In the genomic region with DNA sequence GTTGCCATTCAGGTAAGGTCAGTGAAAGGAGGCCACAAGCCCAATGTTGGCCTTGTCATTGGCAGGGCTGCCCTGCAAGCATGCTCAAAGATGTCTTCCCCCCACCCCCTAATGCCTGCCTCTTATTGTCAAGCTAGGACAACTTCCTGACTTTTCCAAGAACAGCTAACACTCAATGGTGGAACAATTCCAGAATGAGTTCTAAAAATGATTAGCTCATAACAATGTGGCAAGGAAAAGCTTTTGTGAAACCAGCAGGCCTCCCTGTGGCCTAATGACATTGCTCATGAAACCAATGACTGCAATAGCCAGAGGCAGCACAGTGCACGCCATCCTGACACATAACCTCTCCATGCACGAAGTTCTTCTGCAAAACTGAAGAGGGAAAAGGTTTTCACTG, we compare ENCODE assay signal across 20 mouse cellular contexts.
DNase-seq lines count a peak whose midpoint lies in the region; ATAC-seq lines count a peak whose summit lies in the region.
"Had no signal": no experiment of that assay in that cellular context is flagged by ENCODE, and none has a peak within 500 bp of the region (broad histone marks: within the 10 kb centered on the region; RNA-seq: fewer than 3 reads in every experiment).

No protein-coding gene starts in this region.

- H3K27me3 ChIP-seq in kidney, embryonic 14.5 days (ENCODE audit: control insufficient read depth, insufficient read depth, low read length), result no peaks in the 10 kb centered on the region
- H3K27me3 ChIP-seq: forebrain, embryonic 12.5 days; hindbrain, embryonic 12.5 days; Patski; stomach, embryonic 15.5 days had no signal

- no peak overlapping the region for H3K4me3 ChIP-seq in kidney, embryonic 14.5 days (ENCODE audit: low read length)
- H3K4me3 ChIP-seq: embryonic facial prominence, embryonic 10.5 days; forebrain, embryonic 12.5 days; hindbrain, embryonic 12.5 days; stomach, embryonic 15.5 days had no signal

- no peaks in the 10 kb centered on the region for H3K36me3 ChIP-seq in kidney, embryonic 14.5 days (ENCODE audit: control insufficient read depth, insufficient read depth, low read length)
- H3K36me3 ChIP-seq: embryonic facial prominence, embryonic 10.5 days; forebrain, embryonic 12.5 days; hindbrain, embryonic 12.5 days; stomach, embryonic 15.5 days had no signal

- H3K9ac ChIP-seq in kidney, embryonic 14.5 days (ENCODE audit: low read depth, low read length), result no peak overlapping the region
- H3K9ac ChIP-seq: forebrain, embryonic 12.5 days; hindbrain, embryonic 12.5 days; liver, embryonic 14.5 days; stomach, embryonic 15.5 days had no signal

- H3K4me1 ChIP-seq in kidney, embryonic 14.5 days (ENCODE audit: control insufficient read depth, insufficient read depth, low read length), result no peaks in the 10 kb centered on the region
- H3K4me1 ChIP-seq: embryonic facial prominence, embryonic 10.5 days; forebrain, embryonic 12.5 days; hindbrain, embryonic 12.5 days; stomach, embryonic 15.5 days had no signal

- intact Hi-C loops in heart, postnatal 25 days (cut with DNase I), result loop anchor here (5.0 kb wide), 2 partner anchors 37 to 477 kb away; a partner anchor contains a TSS
- intact Hi-C loops in heart, postnatal 10 days (cut with DNase I), result no loop called here

- no peak overlapping the region for H3K4me2 ChIP-seq in kidney, embryonic 14.5 days (replicated peaks; ENCODE audit: low read depth, low read length)
- H3K4me2 ChIP-seq: forebrain, embryonic 12.5 days; hindbrain, embryonic 12.5 days; midbrain, embryonic 11.5 days; stomach, embryonic 15.5 days had no signal

- no peak for ATAC-seq in kidney, embryonic 14.5 days (ENCODE audit: low FRiP score, low TSS enrichment)
- ATAC-seq: Patski had no signal

- H3K27ac ChIP-seq in kidney, embryonic 14.5 days (ENCODE audit: low read depth, low read length), result no peak overlapping the region
- H3K27ac ChIP-seq: embryonic facial prominence, embryonic 10.5 days; forebrain, embryonic 12.5 days; hindbrain, embryonic 12.5 days; liver, embryonic 14.5 days; macrophage; stomach, embryonic 15.5 days had no signal

- peak; percentile 31 for DNase-seq in adrenal gland, adult 2 months
- no peak for DNase-seq in adrenal gland, postnatal 14 days
- peak; percentile 28 to 47 for DNase-seq in heart, adult 9 months (ENCODE audit: low spot score in 2 of 2)
- DNase-seq in heart, postnatal 25 days (ENCODE audit: low spot score), result no peak
- DNase-seq in kidney, postnatal 36 days, result peak; percentile 12 to 20
- peak; percentile 10 to 15 for DNase-seq in heart, postnatal 10 days
- DNase-seq in cerebellum, postnatal 36 days, result no peak
- DNase-seq: cerebellum, adult 2 months; gastrocnemius, postnatal 10 days; layer of hippocampus, postnatal 36 days; right cerebral cortex, postnatal 25 days had no signal

- WGBS in kidney, embryonic 14.5 days, result 82% methylated on average over 2 of the region's 2 CpGs

- H3K9me3 ChIP-seq in kidney, embryonic 14.5 days (ENCODE audit: control insufficient read depth, low read length), result no peaks in the 10 kb centered on the region
- H3K9me3 ChIP-seq: embryonic facial prominence, embryonic 10.5 days; forebrain, embryonic 12.5 days; hindbrain, embryonic 12.5 days; stomach, embryonic 15.5 days had no signal

Comparison
In these comparisons a context has a peak if more than half of its experiments do, and no peak if none do; other contexts are left out.
1. DNase-seq: peak in adrenal gland, adult 2 months (single experiment), heart, adult 9 months (2 of 2), kidney, postnatal 36 days (2 of 2) and heart, postnatal 10 days (2 of 2); none in adrenal gland, postnatal 14 days (single experiment), heart, postnatal 25 days (single experiment) and cerebellum, postnatal 36 days (0 of 2).